Mouse (Mus musculus): ENCODE data around the gene Duoxa2.

- no peak for TF ChIP-seq CTCF (IDR thresholded peaks at IDR 0.05; ENCODE audit: low read depth)
- TF ChIP-seq EP300 (IDR thresholded peaks at IDR 0.05; ENCODE audit: low read depth), result no peak
Observed at GRCm38 (mm10) chr2:122305097-122305892, 6.6 kb downstream of the Duoxa2 start.

Measured in heart, postnatal 0 days (tissue).